Mouse (Mus musculus): Measurements from ENCODE around the gene Styxl1.

The Styxl1 gene

DNA sequence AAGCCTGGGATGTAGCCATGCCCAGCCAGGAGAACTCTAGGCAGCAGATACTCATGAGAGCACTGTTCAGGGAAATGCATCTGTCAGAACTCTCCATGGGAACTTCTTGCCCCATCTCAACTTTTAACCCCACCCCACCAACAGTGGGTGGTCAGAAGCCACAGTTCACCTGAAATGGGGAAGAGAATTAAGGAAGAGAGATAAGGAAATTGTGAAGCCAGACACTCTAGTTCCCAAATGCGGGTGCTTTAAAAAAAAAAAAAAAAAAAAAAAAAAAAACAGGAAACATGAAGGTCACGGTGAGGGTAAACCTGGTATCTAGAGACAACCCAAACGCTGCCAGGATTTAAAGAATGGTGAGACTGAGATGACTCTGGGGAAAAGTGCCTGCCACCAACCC, 5.7 kb downstream of the Styxl1 start:
- DNase-seq (ENCODE audit: low read depth in 2 of 2, low spot score in 2 of 2): no peak

DNA sequence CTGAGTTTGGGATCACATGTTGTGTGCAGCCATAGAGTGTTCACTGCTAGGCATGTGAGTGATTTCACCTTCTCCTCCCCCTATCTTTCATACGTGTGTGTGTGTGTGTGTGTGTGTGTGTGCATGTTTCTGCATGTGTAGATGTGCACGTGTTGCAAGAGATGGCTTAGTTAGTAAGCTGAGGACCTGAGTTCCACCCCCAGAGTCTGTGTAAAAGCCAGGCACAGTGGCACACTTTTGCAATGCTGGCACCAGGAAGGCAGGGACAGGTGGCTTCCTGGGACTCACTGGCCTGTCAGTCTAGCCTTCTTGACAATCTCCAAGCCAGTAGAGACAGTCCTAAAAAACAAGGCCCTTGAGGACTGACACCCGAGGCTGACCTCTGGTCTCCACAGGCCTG, 13.2 kb downstream of the Styxl1 start:
- no peak for DNase-seq (ENCODE audit: low read depth in 2 of 2, low spot score in 2 of 2)

GRCm38 (mm10) chr5:135763526-135763925, 14.7 kb downstream of the Styxl1 start:
- DNase-seq (ENCODE audit: low read depth in 2 of 2, low spot score in 2 of 2): peak; percentile 61 to 64

DNA sequence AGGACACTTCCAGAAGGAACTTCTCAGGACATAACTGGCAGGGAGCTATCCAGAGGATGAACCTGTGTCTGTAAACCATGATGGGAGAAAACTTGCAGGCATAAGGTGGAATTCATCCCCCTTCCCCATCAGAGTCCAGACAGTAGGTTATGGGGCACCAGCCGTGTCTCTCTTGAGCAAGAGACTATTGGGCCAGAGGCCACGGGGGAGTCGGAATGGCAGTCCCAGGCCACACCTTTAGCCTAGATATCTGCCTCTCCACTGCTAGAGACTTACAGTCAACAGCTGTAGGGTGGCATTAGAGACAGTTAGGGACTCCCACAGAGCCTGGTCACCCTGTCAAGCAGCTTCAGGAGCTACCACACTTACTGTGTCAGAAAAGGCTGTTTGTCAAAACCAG, 16.3 kb downstream of the Styxl1 start:
- DNase-seq (ENCODE audit: low read depth in 2 of 2, low spot score in 2 of 2): no peak

GRCm38 (mm10) chr5:135751595-135751994, 26.6 kb downstream of the Styxl1 start:
- DNase-seq (ENCODE audit: low read depth in 2 of 2, low spot score in 2 of 2): no peak

DNA sequence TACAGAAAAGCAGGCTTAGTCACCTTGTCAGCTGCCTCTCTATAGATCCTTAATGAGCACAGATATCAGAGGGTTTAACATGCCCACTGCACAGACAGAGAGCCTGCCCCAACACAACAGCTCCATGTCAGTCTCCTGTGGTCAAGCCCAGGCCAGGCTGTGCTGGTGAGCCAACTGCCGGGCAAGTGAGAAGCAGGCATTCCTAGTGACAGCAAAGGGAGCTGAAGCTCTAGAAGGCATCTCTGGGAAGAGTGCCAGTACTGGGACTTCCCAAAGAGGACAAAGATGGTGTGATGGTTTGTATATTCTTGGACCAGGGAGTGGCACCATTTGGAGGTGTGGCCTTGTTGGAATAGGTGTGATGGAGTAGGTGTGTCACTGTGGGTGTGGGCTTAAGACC, 27.1 kb downstream of the Styxl1 start:
- no peak for DNase-seq (ENCODE audit: low read depth in 2 of 2, low spot score in 2 of 2)

GRCm38 (mm10) chr5:135744742-135745141, 33.4 kb downstream of the Styxl1 start:
- DNase-seq (ENCODE audit: low read depth in 2 of 2, low spot score in 2 of 2): no peak

GRCm38 (mm10) chr5:135743741-135744609, 34.2 kb downstream of the Styxl1 start, which contains the start of gene Tmem120a:
TSS of gene Tmem120a (minus strand) at chr5:135744448.
- DNase-seq (ENCODE audit: low read depth in 2 of 2, low spot score in 2 of 2): peak; percentile 77 to 87

DNA sequence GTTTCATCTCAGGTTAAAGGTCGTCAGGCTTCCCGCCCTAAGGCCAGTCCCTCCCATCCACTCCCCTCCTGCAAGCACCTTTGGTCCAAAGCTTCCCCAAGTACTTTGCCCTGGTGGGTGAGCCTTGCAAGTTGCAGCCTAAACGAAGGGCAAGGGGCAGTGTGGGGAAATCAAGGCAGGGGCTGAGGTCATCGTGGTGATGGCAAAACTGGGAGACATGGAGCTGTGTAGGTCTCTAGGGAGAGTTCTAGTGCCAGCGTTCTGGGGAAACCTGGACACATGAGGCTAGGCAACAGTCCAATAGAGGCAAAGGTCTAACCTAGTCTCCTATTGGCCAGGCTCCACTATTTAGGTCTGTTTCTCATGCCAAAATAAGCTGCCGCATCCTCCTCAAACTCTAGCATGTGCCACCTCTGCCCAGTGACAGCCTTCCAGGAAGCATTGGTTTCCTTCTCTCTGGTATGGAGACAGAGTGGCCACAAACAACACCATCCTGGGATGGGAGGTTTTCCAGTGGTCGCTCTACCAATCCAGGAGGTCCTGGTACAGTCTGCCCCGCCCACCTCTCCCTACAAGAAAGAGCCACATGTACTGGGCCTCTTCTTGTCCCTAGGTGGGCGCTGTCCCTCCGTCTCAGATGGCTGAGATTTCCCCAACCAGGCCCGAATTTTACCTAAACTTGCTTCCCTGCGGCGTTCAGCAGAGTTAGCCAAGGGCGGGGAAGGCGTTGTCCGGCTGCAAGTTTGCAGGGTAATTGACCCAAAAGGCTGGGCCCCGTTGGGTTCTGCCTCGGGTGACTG, 35.0 kb downstream of the Styxl1 start:
- no peak for DNase-seq (ENCODE audit: low read depth in 2 of 2, low spot score in 2 of 2)

- DNase-seq (ENCODE audit: low read depth in 2 of 2, low spot score in 2 of 2): no peak
Measured at GRCm38 (mm10) chr5:135742156-135742555, 36.0 kb downstream of the Styxl1 start.

- DNase-seq (ENCODE audit: low read depth in 2 of 2, low spot score in 2 of 2): no peak
Measured at GRCm38 (mm10) chr5:135738266-135738665, 39.9 kb downstream of the Styxl1 start.

DNA sequence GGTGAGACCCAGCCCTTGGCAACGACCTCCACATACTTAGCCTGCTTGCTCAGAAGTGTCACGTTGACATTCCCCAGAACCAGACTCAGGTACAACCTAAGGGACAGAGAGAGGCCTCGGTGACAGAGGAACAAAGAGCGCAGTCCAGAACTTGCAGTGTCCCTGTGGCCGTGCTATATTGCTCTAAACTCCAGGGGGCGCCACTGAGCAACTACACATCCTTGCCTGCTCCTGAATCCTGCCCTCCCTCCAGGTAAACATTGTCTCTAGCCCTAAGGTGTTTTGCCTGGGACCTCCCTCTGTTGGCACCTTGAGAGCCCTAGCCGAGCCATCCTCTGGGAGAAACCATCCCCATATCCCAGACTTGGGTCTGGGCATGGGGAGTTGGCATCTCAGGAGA, 41.0 kb downstream of the Styxl1 start:
- DNase-seq (ENCODE audit: low read depth in 2 of 2, low spot score in 2 of 2): peak in 1 of 2 experiments; percentile 24

GRCm38 (mm10) chr5:135736544-135736943, 41.6 kb downstream of the Styxl1 start:
- no peak for DNase-seq (ENCODE audit: low read depth in 2 of 2, low spot score in 2 of 2)

DNA sequence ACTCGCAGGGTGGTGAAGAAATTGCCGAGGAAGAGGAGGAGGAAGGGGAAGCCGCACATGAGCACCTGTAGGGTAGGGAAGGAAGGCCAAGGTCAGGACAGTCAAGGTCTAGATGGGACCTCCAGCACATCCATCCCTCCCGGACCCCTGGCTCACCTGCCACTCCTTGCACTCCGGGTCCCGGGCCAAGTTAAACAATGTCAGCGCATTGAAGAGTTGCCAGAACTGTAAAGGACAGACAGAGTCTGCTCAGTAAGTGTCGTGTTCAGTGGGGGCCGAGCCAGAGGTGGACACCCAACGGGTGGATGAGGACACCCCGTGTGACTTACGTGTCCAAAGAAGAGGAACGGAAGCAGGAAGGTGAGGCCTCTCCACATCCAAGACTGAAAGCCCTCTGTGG, 42.4 kb downstream of the Styxl1 start:
- DNase-seq (ENCODE audit: low read depth in 2 of 2, low spot score in 2 of 2): no peak

GRCm38 (mm10) chr5:135734057-135734680, 44.0 kb downstream of the Styxl1 start:
- DNase-seq (ENCODE audit: low read depth in 2 of 2, low spot score in 2 of 2): no peak

DNA sequence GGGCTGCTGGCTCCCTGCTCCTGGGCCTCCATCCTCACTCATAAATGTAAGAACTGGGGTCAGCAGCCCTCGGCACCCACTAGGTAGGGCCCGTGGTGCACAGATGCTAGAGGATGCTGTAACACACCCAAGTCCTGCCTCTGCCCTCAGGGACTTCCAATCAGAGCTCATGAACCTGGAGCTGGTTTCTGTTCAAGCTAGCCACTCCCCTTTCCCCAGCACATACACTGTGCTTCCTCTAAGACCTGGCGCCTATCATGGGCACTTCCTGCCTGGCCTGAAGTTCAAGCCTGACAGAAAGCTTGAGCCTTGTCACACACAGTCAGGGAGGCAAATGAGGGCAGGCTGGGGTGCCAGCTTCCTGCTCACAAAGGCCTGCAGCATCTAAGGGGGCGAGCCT, 45.1 kb downstream of the Styxl1 start:
- DNase-seq (ENCODE audit: low read depth in 2 of 2, low spot score in 2 of 2): no peak

GRCm38 (mm10) chr5:135731322-135731721, 46.9 kb downstream of the Styxl1 start:
- DNase-seq (ENCODE audit: low read depth in 2 of 2, low spot score in 2 of 2): no peak

DNA sequence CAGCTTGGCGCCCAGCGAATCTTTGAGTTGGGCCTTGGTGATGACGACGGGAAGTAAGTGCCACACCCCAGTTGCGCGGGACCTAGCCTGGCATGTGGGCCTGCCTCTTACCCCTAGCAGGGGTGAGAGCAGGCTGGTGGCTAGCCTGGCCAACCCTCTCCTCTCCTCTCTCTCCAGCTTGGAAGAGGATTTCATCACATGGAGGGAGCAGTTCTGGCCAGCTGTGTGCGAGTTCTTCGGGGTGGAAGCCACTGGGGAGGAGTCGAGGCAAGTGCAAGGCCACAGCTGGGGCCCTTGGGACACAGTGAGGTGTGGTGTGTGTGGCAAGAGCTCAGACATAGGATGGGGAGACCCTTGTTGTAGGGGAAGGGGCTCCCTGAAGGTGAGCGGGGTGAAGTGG, 47.3 kb downstream of the Styxl1 start:
- no peak for DNase-seq (ENCODE audit: low read depth in 2 of 2, low spot score in 2 of 2)

DNA sequence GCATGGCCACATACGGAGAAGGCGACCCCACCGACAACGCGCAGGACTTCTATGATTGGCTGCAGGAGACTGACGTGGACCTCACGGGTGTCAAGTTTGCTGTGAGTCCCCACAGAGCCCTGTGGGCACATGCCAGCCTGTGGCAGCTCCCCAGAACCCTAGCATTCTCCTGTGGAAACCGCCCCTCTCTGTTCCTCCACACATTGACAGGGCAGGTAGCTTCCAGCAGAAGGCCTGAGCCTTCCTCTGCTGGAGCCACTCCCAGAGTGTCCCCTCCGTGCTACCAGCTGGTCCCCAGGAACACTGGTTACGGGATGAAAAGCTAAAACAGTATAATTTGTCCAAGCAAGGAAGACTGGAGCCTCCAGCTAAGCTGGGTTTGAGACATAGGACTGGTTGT, 47.9 kb downstream of the Styxl1 start:
- DNase-seq (ENCODE audit: low read depth in 2 of 2, low spot score in 2 of 2): no peak

- DNase-seq (ENCODE audit: low read depth in 2 of 2, low spot score in 2 of 2): no peak
Measured at GRCm38 (mm10) chr5:135729351-135729750, 48.8 kb downstream of the Styxl1 start.

GRCm38 (mm10) chr5:135728361-135728760, 49.8 kb downstream of the Styxl1 start:
- no peak for DNase-seq (ENCODE audit: low read depth in 2 of 2, low spot score in 2 of 2)

DNA sequence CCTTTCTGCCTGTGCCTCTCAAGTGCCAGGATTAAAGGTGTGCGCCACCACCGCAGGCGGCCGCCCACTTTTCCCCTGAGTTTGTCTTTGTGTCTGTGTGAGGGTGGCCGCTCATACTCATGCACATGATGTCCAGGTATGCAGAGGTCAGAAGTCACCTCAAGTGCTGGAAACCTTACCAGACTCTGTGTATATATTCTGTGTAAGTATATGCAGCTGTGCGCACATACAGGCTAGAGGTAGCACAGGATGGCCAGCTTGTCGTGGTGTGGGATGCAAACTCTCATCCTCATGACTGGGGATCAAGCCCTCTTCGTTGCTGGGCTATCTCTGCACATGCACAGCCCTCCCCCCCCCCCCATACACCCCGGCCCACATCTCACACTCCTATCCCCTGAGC, 50.3 kb downstream of the Styxl1 start:
- DNase-seq (ENCODE audit: low read depth in 2 of 2, low spot score in 2 of 2): no peak

Data from CD8-positive naive resting alpha-beta T cell, adult 2 months (primary cell).